Mouse (Mus musculus) small intestine, adult 10 weeks (tissue): ENCODE measurements around the gene Srp54b. TPM values are rescaled to one million over a fixed set of nuclear protein-coding genes. Genes with fewer than 3 reads are reported as not detected.

Experiments
- polyA plus RNA-seq: library from polyadenylated mRNA; stranded (reverse); fragments of 350-450 nt; fragmentation: Illumina TruSeq; extraction: RNeasy Lipid Tissue Mini Kit (QIAGEN cat#74804); gene quantifications from one replicate; pipeline ENCODE4 v1.2.3, GENCODE M21; 2014; ENCODE audit warnings: low replicate concordance

Gene Srp54b
- polyA plus RNA-seq = 5.9 TPM

GRCm38 (mm10) chr12:55154559-55155448 is at the start of gene Srp54b:
Gene Srp54b, plus strand, starts transcription at chr12:55155104.

GRCm38 (mm10) chr12:55124242-55124641 is 30.7 kb upstream of the Srp54b start, which contains the start of gene Fam177a:
Gene Fam177a, plus strand, starts transcription at chr12:55124469.

GRCm38 (mm10) chr12:55199306-55199705 is 44.4 kb downstream of the Srp54b start, which contains the start of gene 1700047I17Rik2:
Gene 1700047I17Rik2, plus strand, starts transcription at chr12:55199592.

GRCm38 (mm10) chr12:55229626-55230519 is 75.0 kb downstream of the Srp54b start, which contains the start of gene Srp54c:
Gene Srp54c, plus strand, starts transcription at chr12:55230168.

Other genes starting within 250 kb of the Srp54b start
- not detected for gene Gm20403, start 168.6 kb upstream of the Srp54b start, polyA plus RNA-seq
- gene Baz1a, start 140.8 kb upstream of the Srp54b start, polyA plus RNA-seq = 29.8 TPM
- 32.4 TPM for gene 2700097O09Rik, start 75.0 kb upstream of the Srp54b start, polyA plus RNA-seq
- gene Srp54a, start 74.8 kb upstream of the Srp54b start, polyA plus RNA-seq = 662 TPM
- not detected for gene Fam177a, start 30.6 kb upstream of the Srp54b start, polyA plus RNA-seq
- gene 1700047I17Rik2, start 44.5 kb downstream of the Srp54b start, polyA plus RNA-seq = 35.9 TPM
- gene Srp54c, start 75.1 kb downstream of the Srp54b start, polyA plus RNA-seq = 187 TPM
- 17.5 TPM for gene 1110008L16Rik, start 144.5 kb downstream of the Srp54b start, polyA plus RNA-seq
- 34.3 TPM for gene Ppp2r3c, start 147.9 kb downstream of the Srp54b start, polyA plus RNA-seq
- 267 TPM for gene Psma6, start 229.1 kb downstream of the Srp54b start, polyA plus RNA-seq